Mouse (Mus musculus) testis, adult 2 months (tissue): ENCODE results near the gene Mpg.

Experiments
- CTCF ChIP-seq: fragments of 200-500 bp; IDR thresholded peaks from 2 replicates; pipeline ENCODE4 v1.5.1; 2012; ENCODE audit warnings: low read depth, mild to moderate bottlenecking, inconsistent platforms, low read length, moderate library complexity; ENCODE audit not compliant: control insufficient read depth, insufficient read depth, insufficient replicate concordance
- POLR2A ChIP-seq: fragments of 200-500 bp; IDR thresholded peaks from 2 replicates; pipeline ENCODE4 v1.6.1; 2012; ENCODE audit warnings: low read depth, mild to moderate bottlenecking, inconsistent platforms, low read length, moderate library complexity; ENCODE audit not compliant: control insufficient read depth

GRCm38 (mm10) chr11:32181973-32182868 lies 44.1 kb upstream of the Mpg start:
- TF ChIP-seq CTCF: peak; percentile 88
- no peak for TF ChIP-seq POLR2A
